ENCODE assay signal across 24 mouse cellular contexts in genomic region chr2:29404931-29405330, GRCm38 (mm10). TPM values are rescaled to one million over a fixed set of nuclear protein-coding genes. Genes with fewer than 3 reads are reported as not detected.
DNase-seq lines count a peak whose midpoint lies in the region; ATAC-seq lines count a peak whose summit lies in the region.
"Had no signal": no experiment of that assay in that cellular context is flagged by ENCODE, and none has a peak within 500 bp of the region (broad histone marks: within the 10 kb centered on the region; RNA-seq: fewer than 3 reads in every experiment).

No protein-coding gene starts in this region.

- no peak for DNase-seq in hindbrain, embryonic 10.5 days (ENCODE audit: low spot score)
- peak; percentile 13 for DNase-seq in kidney, adult 9 months
- peak; percentile 38 to 62 for DNase-seq in kidney, postnatal 36 days
- no peak for DNase-seq in cerebellum, postnatal 36 days
- DNase-seq: adrenal gland, postnatal 10 days; cerebellum, adult 18-20 months; cerebellum, postnatal 14 days; heart, postnatal 10 days; liver, postnatal 0 days; thymus, adult 18-20 months; thymus, postnatal 36 days had no signal

- no peak overlapping the region for H3K9ac ChIP-seq in hindbrain, embryonic 16.5 days (ENCODE audit: low read depth, low read length)
- H3K9ac ChIP-seq in midbrain, embryonic 13.5 days (replicated peaks): no peak overlapping the region
- H3K9ac ChIP-seq in midbrain, embryonic 16.5 days (ENCODE audit: low read depth, low read length): no peak overlapping the region
- H3K9ac ChIP-seq: embryonic facial prominence, embryonic 12.5 days; forebrain, embryonic 13.5 days; hindbrain, embryonic 15.5 days; intestine, embryonic 15.5 days; limb, embryonic 12.5 days; liver, postnatal 0 days; neural tube, embryonic 13.5 days had no signal

- no peak overlapping the region for H3K4me2 ChIP-seq in hindbrain, embryonic 16.5 days (ENCODE audit: low read length)
- no peak overlapping the region for H3K4me2 ChIP-seq in midbrain, embryonic 13.5 days (replicated peaks)
- H3K4me2 ChIP-seq in midbrain, embryonic 16.5 days (ENCODE audit: low read length): no peak overlapping the region
- H3K4me2 ChIP-seq: embryonic facial prominence, embryonic 12.5 days; forebrain, embryonic 13.5 days; heart, embryonic 11.5 days; hindbrain, embryonic 15.5 days; intestine, embryonic 15.5 days; limb, embryonic 12.5 days; liver, embryonic 11.5 days; neural tube, embryonic 13.5 days had no signal

- no peaks in the 10 kb centered on the region for H3K27me3 ChIP-seq in hindbrain, embryonic 16.5 days (replicated peaks; ENCODE audit: control insufficient read depth, insufficient read depth, low read length)
- no peaks in the 10 kb centered on the region for H3K27me3 ChIP-seq in hindbrain, embryonic 10.5 days (ENCODE audit: insufficient read depth, poor library complexity, severe bottlenecking)
- H3K27me3 ChIP-seq in midbrain, embryonic 13.5 days: no peaks in the 10 kb centered on the region
- no peaks in the 10 kb centered on the region for H3K27me3 ChIP-seq in midbrain, embryonic 16.5 days (ENCODE audit: control insufficient read depth, insufficient read depth, low read depth, low read length)
- H3K27me3 ChIP-seq: embryonic facial prominence, embryonic 12.5 days; forebrain, embryonic 13.5 days; hindbrain, embryonic 15.5 days; intestine, embryonic 15.5 days; limb, embryonic 12.5 days; neural tube, embryonic 13.5 days had no signal

- no peaks in the 10 kb centered on the region for H3K36me3 ChIP-seq in hindbrain, embryonic 16.5 days (ENCODE audit: control insufficient read depth, insufficient read depth, low read length)
- H3K36me3 ChIP-seq in hindbrain, embryonic 10.5 days: no peaks in the 10 kb centered on the region
- no peaks in the 10 kb centered on the region for H3K36me3 ChIP-seq in midbrain, embryonic 13.5 days
- no peaks in the 10 kb centered on the region for H3K36me3 ChIP-seq in midbrain, embryonic 16.5 days (ENCODE audit: control insufficient read depth, insufficient read depth, low read length)
- H3K36me3 ChIP-seq: embryonic facial prominence, embryonic 12.5 days; hindbrain, embryonic 15.5 days; intestine, embryonic 15.5 days; limb, embryonic 12.5 days; neural tube, embryonic 13.5 days had no signal

- H3K27ac ChIP-seq in hindbrain, embryonic 16.5 days (ENCODE audit: low read depth, low read length): no peak overlapping the region
- no peak overlapping the region for H3K27ac ChIP-seq in hindbrain, embryonic 10.5 days
- 0 out of 2 replicates have a peak overlapping the region, but pooled peaks have one; percentile 11 for H3K27ac ChIP-seq in midbrain, embryonic 13.5 days
- no peak overlapping the region for H3K27ac ChIP-seq in midbrain, embryonic 16.5 days (ENCODE audit: low read length)
- H3K27ac ChIP-seq: embryonic facial prominence, embryonic 12.5 days; forebrain, embryonic 13.5 days; hindbrain, embryonic 15.5 days; intestine, embryonic 15.5 days; limb, embryonic 12.5 days; neural tube, embryonic 13.5 days had no signal

- no peaks in the 10 kb centered on the region for H3K9me3 ChIP-seq in hindbrain, embryonic 16.5 days (ENCODE audit: control insufficient read depth, low read length)
- no peaks in the 10 kb centered on the region for H3K9me3 ChIP-seq in hindbrain, embryonic 10.5 days
- no peaks in the 10 kb centered on the region for H3K9me3 ChIP-seq in midbrain, embryonic 13.5 days
- H3K9me3 ChIP-seq in midbrain, embryonic 16.5 days (replicated peaks; ENCODE audit: control insufficient read depth, low read length, poor library complexity, severe bottlenecking): no peaks in the 10 kb centered on the region
- H3K9me3 ChIP-seq: embryonic facial prominence, embryonic 12.5 days; forebrain, embryonic 13.5 days; hindbrain, embryonic 15.5 days; intestine, embryonic 15.5 days; limb, embryonic 12.5 days; neural tube, embryonic 13.5 days had no signal

- peaks cover 17% of the 10 kb centered on the region for H3K4me1 ChIP-seq in hindbrain, embryonic 16.5 days (ENCODE audit: control insufficient read depth, insufficient read depth, low read depth, low read length)
- peaks cover 19% of the 10 kb centered on the region for H3K4me1 ChIP-seq in hindbrain, embryonic 10.5 days (replicated peaks)
- peaks cover 39% of the 10 kb centered on the region for H3K4me1 ChIP-seq in midbrain, embryonic 13.5 days (replicated peaks)
- peaks cover 16% of the 10 kb centered on the region for H3K4me1 ChIP-seq in midbrain, embryonic 16.5 days (ENCODE audit: control insufficient read depth, insufficient read depth, low read length)
- H3K4me1 ChIP-seq: embryonic facial prominence, embryonic 12.5 days had no signal

- 87% methylated on average over 10 of the region's 10 CpGs for WGBS in hindbrain, embryonic 16.5 days
- WGBS in hindbrain, embryonic 10.5 days: 89% methylated on average over 10 of the region's 10 CpGs
- 91% methylated on average over 10 of the region's 10 CpGs for WGBS in midbrain, embryonic 13.5 days
- 92% methylated on average over 10 of the region's 10 CpGs for WGBS in midbrain, embryonic 16.5 days

- H3K4me3 ChIP-seq in hindbrain, embryonic 16.5 days (ENCODE audit: low read length): no peak overlapping the region
- no peak overlapping the region for H3K4me3 ChIP-seq in hindbrain, embryonic 10.5 days
- no peak overlapping the region for H3K4me3 ChIP-seq in midbrain, embryonic 13.5 days (replicated peaks)
- H3K4me3 ChIP-seq in midbrain, embryonic 16.5 days (ENCODE audit: low read depth, low read length): no peak overlapping the region
- H3K4me3 ChIP-seq: embryonic facial prominence, embryonic 12.5 days; erythroblast, embryonic 14.5 days; forebrain, embryonic 13.5 days; hindbrain, embryonic 15.5 days; intestine, embryonic 15.5 days; limb, embryonic 12.5 days; neural tube, embryonic 13.5 days had no signal

- 0 out of 2 replicates have a peak, but pooled peaks have one; percentile 22 for ATAC-seq in hindbrain, embryonic 16.5 days
- ATAC-seq in midbrain, embryonic 13.5 days: no peak
- ATAC-seq in midbrain, embryonic 16.5 days: no peak
- ATAC-seq: forebrain, embryonic 13.5 days; intestine, embryonic 15.5 days; liver, postnatal 0 days; lung, postnatal 0 days had no signal

RNA-seq across cellular contexts. Expression of gene Med27, which starts 58.3 kb away (rescaled TPM):
- 60.2 and 63.3 TPM in 2 replicates for polyA plus RNA-seq in hindbrain, embryonic 16.5 days (2015; fragmentation: Nextera tagmentation; extraction: Ambion mirVana)
- polyA plus RNA-seq in hindbrain, embryonic 10.5 days (2016; fragmentation: Nextera tagmentation; extraction: Ambion mirVana): 66.7 and 70.2 TPM in 2 replicates
- 89.3 and 90.9 TPM in 2 replicates for polyA plus RNA-seq in midbrain, embryonic 13.5 days (2015; fragmentation: Nextera tagmentation; extraction: Ambion mirVana)
- 69.8 and 70.6 TPM in 2 replicates for polyA plus RNA-seq in midbrain, embryonic 16.5 days (2015; fragmentation: Nextera tagmentation; extraction: Ambion mirVana)

Comparison
In these comparisons a context has a peak if more than half of its experiments do, and no peak if none do; other contexts are left out.
1. DNase-seq: peak in kidney, adult 9 months (single experiment) and kidney, postnatal 36 days (2 of 2); none in hindbrain, embryonic 10.5 days (single experiment) and cerebellum, postnatal 36 days (0 of 2).